Mouse (Mus musculus): ENCODE measurements around the gene Cubn. TPM values are rescaled to one million over a fixed set of nuclear protein-coding genes. Genes with fewer than 3 reads are reported as not detected.

Cubn gene
- polyA plus RNA-seq, 1 experiment from 2014 or later, result 13.5 TPM

DNA sequence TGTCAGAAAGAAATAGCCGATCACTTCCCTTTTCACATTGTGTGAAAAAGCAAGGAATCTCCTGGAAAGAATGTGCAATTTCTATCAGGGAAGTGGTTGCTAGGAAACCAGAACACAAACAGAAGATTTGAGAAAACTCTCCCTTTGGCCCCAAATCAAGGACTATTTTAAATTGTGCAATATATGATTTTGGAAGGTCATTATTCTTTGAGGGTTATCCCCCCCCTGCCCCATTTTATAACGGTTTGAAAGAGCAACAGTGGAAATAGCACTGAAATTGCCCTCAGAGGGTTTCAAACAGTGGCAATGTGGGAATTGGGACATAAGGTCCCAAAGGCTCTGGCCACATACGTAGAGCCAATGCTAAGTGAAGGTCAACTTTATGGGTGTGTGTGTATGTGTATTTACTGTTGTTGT is 95.5 kb downstream of the Cubn start:
- Histone ChIP-seq H3K9me3 (replicated peaks; ENCODE audit: low read length) (no peaks in the 10 kb centered on the region), H3K4me1 (replicated peaks; ENCODE audit: insufficient read depth, low read length) (no peaks in the 10 kb centered on the region; the same call in 1 of the 2 replicates), H3K4me2 (ENCODE audit: low read length) (no peak overlapping the region), H3K36me3 (ENCODE audit: insufficient read depth, low read length) (no peaks in the 10 kb centered on the region), H3K4me3 (replicated peaks; ENCODE audit: low read depth, low read length) (no peak overlapping the region), H3K27me3 (ENCODE audit: insufficient read depth, low read length) (no peaks in the 10 kb centered on the region), H3K9ac (ENCODE audit: low read depth, low read length) (no peak overlapping the region), H3K27ac (no peak overlapping the region)
- 45% methylated on average over 3 of the region's 3 CpGs for WGBS
- no peak for TF ChIP-seq CTCF (IDR thresholded peaks at IDR 0.05; ENCODE audit: low read depth)
- no peak for ATAC-seq (replicated peaks; ENCODE audit: low FRiP score, low read depth)
- DNase-seq (ENCODE audit: low spot score), result peak; percentile 70

DNA sequence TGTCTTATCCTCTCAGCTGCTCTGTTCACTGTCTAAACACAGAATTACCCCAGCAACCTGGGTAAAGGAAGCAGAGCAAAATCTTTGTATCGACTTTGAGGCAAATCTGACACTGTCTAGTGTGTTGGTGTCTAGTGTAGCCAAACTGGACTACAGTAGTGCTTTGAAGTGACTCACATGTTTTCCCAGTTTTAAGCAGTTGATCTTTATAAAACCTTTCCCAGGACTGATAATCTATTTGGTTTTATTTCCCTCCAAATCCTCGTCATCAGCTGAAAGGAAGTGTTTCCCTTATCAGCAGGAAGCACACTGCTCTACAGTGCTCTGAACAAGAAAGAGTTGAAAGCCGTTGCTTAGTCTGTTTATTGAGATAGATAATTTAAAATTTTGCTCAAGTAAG is 100.6 kb downstream of the Cubn start:
- no peaks in the 10 kb centered on the region for H3K27me3 ChIP-seq (ENCODE audit: insufficient read depth, low read length)
- peaks cover 2% of the 10 kb centered on the region; the same call in 1 of the 2 replicates for H3K4me1 ChIP-seq (replicated peaks; ENCODE audit: insufficient read depth, low read length)
- peak; percentile 40 for DNase-seq (ENCODE audit: low spot score)
- H3K36me3 ChIP-seq (ENCODE audit: insufficient read depth, low read length), result no peaks in the 10 kb centered on the region
- no peak overlapping the region for H3K9ac ChIP-seq (ENCODE audit: low read depth, low read length)
- WGBS, result 54% methylated on average over 3 of the region's 3 CpGs
- no peaks in the 10 kb centered on the region for H3K9me3 ChIP-seq (replicated peaks; ENCODE audit: low read length)
- H3K4me2 ChIP-seq (ENCODE audit: low read length), result no peak overlapping the region
- no peak for TF ChIP-seq CTCF (IDR thresholded peaks at IDR 0.05; ENCODE audit: low read depth)
- no peak overlapping the region for H3K4me3 ChIP-seq (replicated peaks; ENCODE audit: low read depth, low read length)
- no peak for ATAC-seq (replicated peaks; ENCODE audit: low FRiP score, low read depth)
- no peak overlapping the region for H3K27ac ChIP-seq

DNA sequence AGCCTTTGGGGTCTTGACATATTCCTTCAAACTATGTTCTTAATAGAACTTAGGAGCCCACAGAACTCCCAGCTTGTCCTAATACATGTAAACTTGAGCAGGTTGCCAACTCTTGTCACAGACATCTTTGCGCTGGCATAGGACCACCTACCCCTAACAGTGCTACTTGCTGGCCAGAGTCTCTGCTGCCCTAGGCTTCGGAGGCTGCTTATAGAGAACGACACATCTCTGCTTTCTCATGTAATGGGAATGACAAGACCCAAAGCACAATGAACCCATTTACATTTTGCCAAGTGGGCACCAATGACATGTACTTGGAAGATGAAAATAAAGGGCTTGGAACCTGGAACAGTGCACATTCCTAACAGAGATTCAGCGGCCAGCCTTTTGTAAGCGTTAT is 105.0 kb downstream of the Cubn start:
- no peaks in the 10 kb centered on the region for H3K36me3 ChIP-seq (ENCODE audit: insufficient read depth, low read length)
- DNase-seq (ENCODE audit: low spot score) (no peak), ATAC-seq (replicated peaks; ENCODE audit: low FRiP score, low read depth) (no peak)
- no peak for TF ChIP-seq CTCF (IDR thresholded peaks at IDR 0.05; ENCODE audit: low read depth)
- H3K27ac ChIP-seq, result no peak overlapping the region
- no peaks in the 10 kb centered on the region for H3K27me3 ChIP-seq (ENCODE audit: insufficient read depth, low read length)
- H3K9ac ChIP-seq (ENCODE audit: low read depth, low read length), result no peak overlapping the region
- H3K9me3 ChIP-seq (replicated peaks; ENCODE audit: low read length), result no peaks in the 10 kb centered on the region
- WGBS, result 94% methylated on average over 5 of the region's 5 CpGs
- no peak overlapping the region for H3K4me3 ChIP-seq (replicated peaks; ENCODE audit: low read depth, low read length)
- H3K4me2 ChIP-seq (ENCODE audit: low read length), result no peak overlapping the region
- peaks cover 12% of the 10 kb centered on the region for H3K4me1 ChIP-seq (replicated peaks; ENCODE audit: insufficient read depth, low read length)

DNA sequence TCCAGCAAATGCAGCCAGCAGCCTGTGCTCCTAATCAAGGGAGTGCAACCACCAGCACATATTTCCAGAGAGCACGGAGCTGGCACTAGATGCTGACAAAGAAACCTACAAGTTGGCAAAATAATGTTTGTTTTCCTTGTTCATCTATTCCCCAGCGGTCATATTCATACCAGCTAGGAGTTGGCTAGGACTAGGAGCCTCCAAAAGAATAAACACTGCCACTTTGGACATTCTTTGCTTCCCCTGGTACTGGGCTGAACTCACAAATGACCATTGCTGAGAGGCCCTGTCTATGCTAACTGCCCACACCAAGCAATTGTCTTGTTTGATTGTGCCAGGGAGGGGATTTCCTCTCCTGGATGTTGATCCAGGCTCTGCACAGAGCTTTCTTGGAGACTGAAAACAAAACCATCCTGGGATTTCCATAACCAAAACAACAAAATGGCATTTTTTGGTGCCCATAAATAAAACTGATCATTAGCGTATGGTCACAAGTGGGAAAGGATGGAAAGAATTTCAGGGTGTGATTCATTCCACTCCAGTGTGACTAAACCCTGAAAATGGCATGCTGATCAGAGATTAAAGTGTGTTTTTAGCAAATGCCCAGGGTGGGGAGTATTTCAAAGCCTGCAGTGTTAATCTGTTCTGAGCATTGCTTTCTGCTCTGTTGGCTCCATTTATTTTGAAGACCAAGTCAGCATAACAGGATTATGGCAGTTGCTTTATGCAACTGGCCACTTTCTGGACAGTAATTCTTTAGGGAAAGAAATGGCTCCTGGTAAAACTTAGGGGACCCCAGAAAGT is 105.9 kb downstream of the Cubn start:
- H3K27me3 ChIP-seq (ENCODE audit: insufficient read depth, low read length), result no peaks in the 10 kb centered on the region
- H3K9ac ChIP-seq (ENCODE audit: low read depth, low read length), result no peak overlapping the region
- H3K27ac ChIP-seq, result peak overlapping the region; percentile 79
- 35% methylated on average over 3 of the region's 3 CpGs for WGBS
- H3K4me2 ChIP-seq (ENCODE audit: low read length), result no peak overlapping the region
- no peaks in the 10 kb centered on the region for H3K9me3 ChIP-seq (replicated peaks; ENCODE audit: low read length)
- TF ChIP-seq CTCF (IDR thresholded peaks at IDR 0.05; ENCODE audit: low read depth), result no peak
- H3K36me3 ChIP-seq (ENCODE audit: insufficient read depth, low read length), result no peaks in the 10 kb centered on the region
- peaks cover 12% of the 10 kb centered on the region for H3K4me1 ChIP-seq (replicated peaks; ENCODE audit: insufficient read depth, low read length)
- no peak for DNase-seq (ENCODE audit: low spot score)
- no peak overlapping the region for H3K4me3 ChIP-seq (replicated peaks; ENCODE audit: low read depth, low read length)
- 0 out of 2 replicates have a peak, but pooled peaks have one; percentile 10 for ATAC-seq (replicated peaks; ENCODE audit: low FRiP score, low read depth)

DNA sequence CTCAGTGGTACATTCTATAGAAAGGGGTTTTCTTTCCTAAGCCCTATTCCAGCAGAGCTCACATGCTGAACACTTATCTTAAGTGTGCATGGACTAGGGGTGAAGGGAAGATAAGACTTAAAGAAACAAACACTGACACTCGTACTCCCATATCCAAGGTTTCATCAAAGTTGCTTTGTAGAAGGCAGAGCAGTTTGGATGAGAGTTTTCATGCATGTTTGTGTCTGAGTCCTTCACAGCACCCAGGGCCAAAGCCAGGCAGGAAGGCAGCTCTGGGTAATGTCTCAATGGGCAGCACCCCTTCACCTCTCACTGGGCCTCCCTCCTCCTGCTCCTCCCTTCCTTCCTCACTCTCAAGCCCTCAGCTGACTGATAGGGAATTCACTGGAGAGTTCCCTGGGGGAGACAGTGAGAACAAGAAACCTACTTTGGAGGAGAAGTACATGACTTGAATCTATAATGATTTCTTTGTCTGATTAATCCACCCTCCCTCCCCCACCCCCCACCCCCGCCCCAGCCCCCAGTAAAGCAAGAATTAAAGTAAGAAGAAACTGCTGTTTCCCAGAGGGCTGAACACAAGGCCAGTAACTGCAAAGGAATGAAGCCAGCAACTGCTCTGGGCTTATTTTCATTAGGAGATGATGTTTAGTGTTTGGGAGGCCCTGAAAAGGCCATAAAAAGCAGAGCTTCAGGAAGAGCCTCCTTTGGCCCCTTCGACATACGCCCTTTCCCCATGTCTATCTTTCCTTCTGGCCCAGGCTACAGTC is 106.7 kb downstream of the Cubn start:
- H3K27ac ChIP-seq, result peak overlapping the region; percentile 79
- no peak overlapping the region for H3K9ac ChIP-seq (ENCODE audit: low read depth, low read length)
- no peaks in the 10 kb centered on the region for H3K9me3 ChIP-seq (replicated peaks; ENCODE audit: low read length)
- H3K4me1 ChIP-seq (replicated peaks; ENCODE audit: insufficient read depth, low read length), result peaks cover 12% of the 10 kb centered on the region
- H3K27me3 ChIP-seq (ENCODE audit: insufficient read depth, low read length), result no peaks in the 10 kb centered on the region
- peak; percentile 36; the same call in 1 of the 2 replicates for ATAC-seq (replicated peaks; ENCODE audit: low FRiP score, low read depth)
- H3K4me2 ChIP-seq (ENCODE audit: low read length), result no peak overlapping the region
- WGBS, result 31% methylated on average over 4 of the region's 4 CpGs
- H3K4me3 ChIP-seq (replicated peaks; ENCODE audit: low read depth, low read length), result no peak overlapping the region
- no peak for TF ChIP-seq CTCF (IDR thresholded peaks at IDR 0.05; ENCODE audit: low read depth)
- DNase-seq (ENCODE audit: low spot score), result peak; percentile 71
- no peaks in the 10 kb centered on the region for H3K36me3 ChIP-seq (ENCODE audit: insufficient read depth, low read length)

DNA sequence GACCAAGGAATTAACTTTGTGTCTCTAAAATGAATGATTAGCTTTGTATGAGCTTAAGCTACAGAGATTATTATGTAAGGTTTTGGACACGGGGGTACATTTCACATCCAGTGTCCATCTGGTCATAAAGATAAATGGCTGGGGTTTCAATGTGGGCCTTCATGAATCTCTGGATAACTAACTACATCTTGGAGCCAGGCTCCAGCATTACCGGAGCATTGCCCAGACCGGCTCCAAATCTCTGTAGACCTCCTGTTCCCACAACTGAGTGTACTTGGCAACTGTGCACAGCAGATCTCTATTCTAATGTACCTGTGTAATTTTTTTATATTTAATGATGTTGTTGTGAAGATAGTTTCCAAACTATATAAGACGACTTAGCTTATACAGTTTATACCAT is 115.4 kb downstream of the Cubn start:
- Histone ChIP-seq H3K4me1 (replicated peaks; ENCODE audit: insufficient read depth, low read length) (peaks cover 11% of the 10 kb centered on the region), H3K9me3 (replicated peaks; ENCODE audit: low read length) (no peaks in the 10 kb centered on the region), H3K27ac (no peak overlapping the region), H3K4me2 (ENCODE audit: low read length) (no peak overlapping the region), H3K27me3 (ENCODE audit: insufficient read depth, low read length) (no peaks in the 10 kb centered on the region), H3K4me3 (replicated peaks; ENCODE audit: low read depth, low read length) (no peak overlapping the region), H3K36me3 (ENCODE audit: insufficient read depth, low read length) (no peaks in the 10 kb centered on the region), H3K9ac (ENCODE audit: low read depth, low read length) (no peak overlapping the region)
- DNase-seq (ENCODE audit: low spot score) (no peak), ATAC-seq (replicated peaks; ENCODE audit: low FRiP score, low read depth) (no peak)
- TF ChIP-seq CTCF (IDR thresholded peaks at IDR 0.05; ENCODE audit: low read depth), result no peak
- WGBS, result 80% methylated on average over 4 of the region's 4 CpGs
